Mouse (Mus musculus) megakaryocyte-erythroid progenitor cell, adult 5-6 weeks (primary cell): Measurements from ENCODE around the gene Nfasc. TPM values are rescaled to one million over a fixed set of nuclear protein-coding genes. Genes with fewer than 3 reads are reported as not detected.

ENCODE experiments used
- ATAC-seq: replicated peaks from 2 replicates; pipeline ENCODE4 v1.8.0; 2016; ENCODE audit warnings: mild to moderate bottlenecking, inconsistent platforms; ENCODE audit not compliant: severe bottlenecking, poor library complexity, low FRiP score, low TSS enrichment
- total RNA-seq, 2 experiments: library from RNA; stranded (forward) in 1 of 2; stranded (reverse) in 1 of 2; fragments of 200-1000, 215-1000 nt in 1 of 2; fragments of >200 nt in 1 of 2; fragmentation: Nextera tagmentation in 1 of 2; gene quantifications; 2 replicates each; pipeline ENCODE4 v1.2.3; 2014 to 2017

Nfasc gene
- total RNA-seq, 2 experiments from 2014 or later = 0.02 TPM; not detected in 1

- ATAC-seq = no peak
Observed at GRCm38 (mm10) chr1:132736171-132736570, 5.4 kb downstream of the Nfasc start.

- no peak for ATAC-seq
Observed at GRCm38 (mm10) chr1:132733873-132734447, 7.6 kb downstream of the Nfasc start.

- ATAC-seq = no peak
Observed at GRCm38 (mm10) chr1:132732307-132732706, 9.3 kb downstream of the Nfasc start.

- ATAC-seq = no peak
Observed at GRCm38 (mm10) chr1:132727548-132727947, 14.0 kb downstream of the Nfasc start.

- ATAC-seq = no peak
Observed at GRCm38 (mm10) chr1:132722362-132722761, 19.2 kb downstream of the Nfasc start.

- no peak for ATAC-seq
Observed at GRCm38 (mm10) chr1:132721266-132721665, 20.3 kb downstream of the Nfasc start.

GRCm38 (mm10) chr1:132718225-132718624, 23.4 kb downstream of the Nfasc start:
- no peak for ATAC-seq

GRCm38 (mm10) chr1:132715044-132715443, 26.6 kb downstream of the Nfasc start:
- ATAC-seq = no peak

- no peak for ATAC-seq
Observed at GRCm38 (mm10) chr1:132709419-132709818, 32.2 kb downstream of the Nfasc start.

GRCm38 (mm10) chr1:132707301-132707700, 34.3 kb downstream of the Nfasc start:
- no peak for ATAC-seq

- ATAC-seq = no peak
Observed at GRCm38 (mm10) chr1:132703467-132703866, 38.1 kb downstream of the Nfasc start.

- ATAC-seq = no peak
Observed at GRCm38 (mm10) chr1:132696926-132697325, 44.7 kb downstream of the Nfasc start.

- ATAC-seq = no peak
Observed at GRCm38 (mm10) chr1:132696232-132696631, 45.4 kb downstream of the Nfasc start.

- ATAC-seq = no peak
Observed at GRCm38 (mm10) chr1:132694007-132694406, 47.6 kb downstream of the Nfasc start.

GRCm38 (mm10) chr1:132689181-132689580, 52.4 kb downstream of the Nfasc start:
- no peak for ATAC-seq

- ATAC-seq = no peak
Observed at GRCm38 (mm10) chr1:132678935-132679334, 62.7 kb downstream of the Nfasc start.

- no peak for ATAC-seq
Observed at GRCm38 (mm10) chr1:132678076-132678475, 63.5 kb downstream of the Nfasc start.

- no peak for ATAC-seq
Observed at GRCm38 (mm10) chr1:132672704-132673103, 68.9 kb downstream of the Nfasc start.

- no peak for ATAC-seq
Observed at GRCm38 (mm10) chr1:132669200-132669599, 72.4 kb downstream of the Nfasc start.

GRCm38 (mm10) chr1:132660354-132660753, 81.2 kb downstream of the Nfasc start:
- no peak for ATAC-seq

GRCm38 (mm10) chr1:132659604-132660003, 82.0 kb downstream of the Nfasc start:
- no peak for ATAC-seq

GRCm38 (mm10) chr1:132655611-132656010, 86.0 kb downstream of the Nfasc start:
- ATAC-seq = no peak
